Mouse (Mus musculus) hindbrain, embryonic 12.5 days (tissue): ENCODE results near the gene Mylip. TPM values are rescaled to one million over a fixed set of nuclear protein-coding genes. Genes with fewer than 3 reads are reported as not detected.

Experiments
- ATAC-seq: fragments of 200-750 bp; cut with Nextera tagmentation; 2 replicates; pipeline ENCODE4 v1.8.0; 2017; ENCODE audit warnings: moderate TSS enrichment; ENCODE audit not compliant: low FRiP score
- H3K27ac ChIP-seq: fragments of 300-500 bp; sonication (generic); 2 replicates; pipeline ENCODE4 v1.5.1; 2016; ENCODE audit warnings: mild to moderate bottlenecking
- H3K27me3 ChIP-seq: fragments of 300-500 bp; sonication (generic); 2 replicates; pipeline ENCODE4 v1.6.1; 2016; ENCODE audit warnings: mild to moderate bottlenecking
- H3K36me3 ChIP-seq: fragments of 300-500 bp; sonication (generic); 2 replicates; pipeline ENCODE4 v1.6.1; 2016; ENCODE audit warnings: mild to moderate bottlenecking
- H3K4me1 ChIP-seq: fragments of 300-500 bp; sonication (generic); 2 replicates; pipeline ENCODE4 v1.6.1; 2016
- H3K4me2 ChIP-seq: fragments of 300-500 bp; sonication (generic); replicated peaks from 2 replicates; pipeline ENCODE4 v1.6.1; 2016; ENCODE audit warnings: mild to moderate bottlenecking
- H3K4me3 ChIP-seq: fragments of 300-500 bp; sonication (generic); 2 replicates; pipeline ENCODE4 v1.5.1; 2016; ENCODE audit warnings: mild to moderate bottlenecking
- H3K9ac ChIP-seq: fragments of 300-500 bp; sonication (generic); 2 replicates; pipeline ENCODE4 v1.6.1; 2016; ENCODE audit warnings: mild to moderate bottlenecking, moderate library complexity
- H3K9me3 ChIP-seq: fragments of 300-500 bp; sonication (generic); replicated peaks from 2 replicates; pipeline ENCODE4 v1.6.1; 2016; ENCODE audit warnings: mild to moderate bottlenecking
- WGBS: fragments of 180-500 bp; shearing (Covaris S2); methylation state at CpG from one replicate; pipeline ENCODE4 v1.1.7; 2016; 5-methylcytosine and 5-hydroxymethylcytosine counted together
- polyA plus RNA-seq: library from polyadenylated mRNA; unstranded; fragments of >200 nt; fragmentation: Nextera tagmentation; extraction: Ambion mirVana; gene quantifications from 2 replicates; pipeline ENCODE4 v1.2.1, GENCODE M21; 2016

The Mylip gene
- polyA plus RNA-seq, 1 experiment from 2014 or later, result 15.5 TPM

DNA sequence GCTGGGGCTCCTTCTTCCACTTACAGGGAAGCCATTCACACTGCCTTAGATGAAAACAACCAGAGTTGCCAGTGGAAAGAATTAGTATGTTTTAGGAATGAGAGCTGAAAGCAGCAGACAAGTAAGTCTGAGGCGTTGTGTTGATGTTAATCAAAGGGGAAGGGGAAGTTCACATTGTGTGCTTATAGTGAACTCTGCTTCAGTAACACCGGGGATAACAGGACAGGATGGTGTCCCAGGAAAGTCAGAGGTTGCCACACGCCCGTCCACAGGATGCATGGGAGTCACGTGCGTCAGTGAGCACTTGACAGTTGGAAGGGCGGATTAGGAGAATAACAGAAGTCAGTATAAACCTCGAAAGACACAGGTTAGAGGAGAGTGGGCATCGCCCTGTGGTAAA is 55.1 kb downstream of the Mylip start:
- Histone ChIP-seq H3K27me3 (no peaks in the 10 kb centered on the region), H3K9me3 (no peaks in the 10 kb centered on the region), H3K9ac (no peak overlapping the region), H3K27ac (no peak overlapping the region; the same call in 1 of the 2 replicates), H3K4me2 (no peak overlapping the region), H3K4me3 (no peak overlapping the region), H3K4me1 (peaks cover 8% of the 10 kb centered on the region), H3K36me3 (no peaks in the 10 kb centered on the region)
- 79% methylated on average over 9 of the region's 9 CpGs for WGBS
- ATAC-seq, result no peak

- H3K36me3 ChIP-seq, result no peaks in the 10 kb centered on the region
- WGBS, result 74% methylated on average over 1 of the region's 1 CpGs
- H3K4me1 ChIP-seq, result peaks cover 8% of the 10 kb centered on the region
- no peak overlapping the region for H3K4me3 ChIP-seq
- no peak for ATAC-seq
- H3K9ac ChIP-seq, result no peak overlapping the region
- no peak overlapping the region for H3K4me2 ChIP-seq
- no peak overlapping the region for H3K27ac ChIP-seq
- H3K9me3 ChIP-seq, result no peaks in the 10 kb centered on the region
- no peaks in the 10 kb centered on the region for H3K27me3 ChIP-seq
These were observed 57.1 kb downstream of the Mylip start for GRCm38 (mm10) chr13:45446636-45447035.

DNA sequence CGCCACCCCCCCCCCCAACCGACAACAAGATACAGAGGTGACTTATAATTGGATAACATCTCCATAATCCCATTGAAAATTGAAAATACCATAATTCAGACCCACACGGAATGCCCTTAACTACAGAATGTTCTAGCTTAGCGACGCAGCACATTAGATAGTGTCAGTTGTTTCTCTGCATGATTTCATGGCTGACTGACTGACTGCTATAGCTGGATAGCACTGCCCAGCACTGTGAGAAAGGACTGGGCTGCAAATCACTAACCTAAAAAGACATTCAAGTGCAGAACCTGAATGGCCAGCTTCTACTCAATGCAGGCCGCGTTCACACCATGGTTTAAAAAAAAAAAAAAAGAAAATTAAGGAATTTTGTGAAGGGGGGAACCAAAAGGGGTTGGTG is 62.9 kb downstream of the Mylip start:
- Histone ChIP-seq H3K9me3 (no peaks in the 10 kb centered on the region), H3K4me2 (no peak overlapping the region), H3K36me3 (no peaks in the 10 kb centered on the region), H3K9ac (no peak overlapping the region), H3K4me1 (peaks cover 23% of the 10 kb centered on the region), H3K4me3 (no peak overlapping the region), H3K27me3 (no peaks in the 10 kb centered on the region), H3K27ac (no peak overlapping the region)
- 74% methylated on average over 7 of the region's 7 CpGs for WGBS
- ATAC-seq, result no peak

- Histone ChIP-seq H3K9me3 (no peaks in the 10 kb centered on the region), H3K9ac (no peak overlapping the region), H3K27ac (no peak overlapping the region), H3K36me3 (no peaks in the 10 kb centered on the region), H3K4me1 (peaks cover 23% of the 10 kb centered on the region), H3K27me3 (no peaks in the 10 kb centered on the region), H3K4me3 (no peak overlapping the region), H3K4me2 (no peak overlapping the region)
- WGBS, result 67% methylated on average over 9 of the region's 9 CpGs
- ATAC-seq, result no peak
These were observed 63.5 kb downstream of the Mylip start for GRCm38 (mm10) chr13:45453033-45453432.

DNA sequence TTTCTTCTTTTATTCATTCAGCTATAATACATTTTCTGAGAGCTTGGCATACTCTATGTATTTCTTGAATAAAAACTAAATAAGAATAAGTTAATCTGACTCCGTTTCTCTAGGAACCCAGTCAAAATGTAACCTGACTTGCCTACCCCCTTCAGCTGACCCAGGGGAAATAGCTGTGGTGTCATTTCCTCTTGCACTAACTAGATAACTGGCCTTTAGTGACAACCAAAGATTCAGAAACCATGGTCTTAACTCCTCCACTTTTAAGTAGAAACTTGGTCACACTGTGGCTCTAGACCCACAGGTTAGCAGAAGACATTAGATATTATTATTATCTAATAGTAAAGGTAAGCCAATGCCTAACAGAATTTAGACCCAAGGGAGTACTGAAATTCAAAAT is 64.5 kb downstream of the Mylip start:
- no peak overlapping the region; the same call in 1 of the 2 replicates for H3K27ac ChIP-seq
- no peaks in the 10 kb centered on the region for H3K27me3 ChIP-seq
- H3K9me3 ChIP-seq, result no peaks in the 10 kb centered on the region
- no peaks in the 10 kb centered on the region for H3K36me3 ChIP-seq
- peaks cover 23% of the 10 kb centered on the region for H3K4me1 ChIP-seq
- ATAC-seq, result no peak
- no peak overlapping the region for H3K4me3 ChIP-seq
- 76% methylated on average over 1 of the region's 1 CpGs for WGBS
- no peak overlapping the region for H3K9ac ChIP-seq
- H3K4me2 ChIP-seq, result no peak overlapping the region

- Histone ChIP-seq H3K27ac (peak overlapping the region; percentile 69), H3K27me3 (no peaks in the 10 kb centered on the region), H3K4me3 (no peak overlapping the region), H3K9me3 (no peaks in the 10 kb centered on the region), H3K9ac (no peak overlapping the region), H3K36me3 (no peaks in the 10 kb centered on the region), H3K4me2 (peak overlapping the region; percentile 24), H3K4me1 (peaks cover 23% of the 10 kb centered on the region)
- ATAC-seq, result peak; percentile 29; the same call in 1 of the 2 replicates
- 31% methylated on average over 4 of the region's 4 CpGs for WGBS
These were observed 65.1 kb downstream of the Mylip start for GRCm38 (mm10) chr13:45454641-45455040.

DNA sequence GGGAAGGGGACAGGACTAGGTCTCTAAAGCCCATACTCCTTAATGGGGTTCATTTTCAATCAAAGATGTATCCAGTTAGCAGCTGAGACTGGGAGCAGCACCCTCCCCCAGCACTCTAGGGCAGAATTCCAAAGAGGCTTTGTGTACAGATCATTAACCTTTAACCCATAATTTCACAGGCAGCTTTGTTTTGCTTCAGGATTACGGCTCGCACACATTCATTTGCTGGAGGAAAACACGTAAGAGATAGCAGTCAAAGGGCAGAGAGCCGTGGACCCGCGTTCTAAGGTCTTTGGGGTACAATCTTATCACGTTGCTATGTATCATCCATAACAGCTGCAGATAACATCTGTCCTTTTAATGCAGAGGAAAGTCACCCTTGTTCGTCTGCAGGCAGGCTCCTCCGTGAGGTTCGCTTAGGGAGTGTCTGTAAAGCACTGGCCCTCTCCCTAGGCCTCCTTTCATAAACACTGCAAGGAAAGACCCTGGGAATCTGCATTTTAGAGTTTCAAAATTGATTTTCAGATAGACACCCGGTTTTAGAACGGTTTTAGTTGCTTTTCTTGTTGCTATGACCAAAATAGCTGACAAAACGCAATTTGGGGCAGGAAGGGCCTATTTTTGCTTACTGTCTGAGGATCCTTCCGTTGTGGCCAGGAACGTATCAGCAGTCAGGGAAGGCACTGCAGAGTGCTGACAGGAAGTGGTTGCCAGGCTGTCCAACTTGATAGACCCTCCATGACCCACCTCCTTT is 65.7 kb downstream of the Mylip start:
- H3K4me1 ChIP-seq, result peaks cover 23% of the 10 kb centered on the region
- H3K9me3 ChIP-seq, result no peaks in the 10 kb centered on the region
- ATAC-seq, result peak; percentile 63
- WGBS, result 16% methylated on average over 15 of the region's 15 CpGs
- H3K4me3 ChIP-seq, result no peak overlapping the region
- no peaks in the 10 kb centered on the region for H3K36me3 ChIP-seq
- peak overlapping the region; percentile 69 for H3K27ac ChIP-seq
- no peak overlapping the region for H3K9ac ChIP-seq
- H3K4me2 ChIP-seq, result peak overlapping the region; percentile 24
- H3K27me3 ChIP-seq, result no peaks in the 10 kb centered on the region

GRCm38 (mm10) chr13:45455862-45456192 is 66.3 kb downstream of the Mylip start:
- no peak for ATAC-seq
- H3K9me3 ChIP-seq, result no peaks in the 10 kb centered on the region
- H3K4me1 ChIP-seq, result peaks cover 23% of the 10 kb centered on the region
- no peaks in the 10 kb centered on the region for H3K36me3 ChIP-seq
- H3K27ac ChIP-seq, result peak overlapping the region; percentile 69
- H3K4me2 ChIP-seq, result no peak overlapping the region
- H3K4me3 ChIP-seq, result no peak overlapping the region
- WGBS, result 61% methylated on average over 2 of the region's 2 CpGs
- H3K9ac ChIP-seq, result no peak overlapping the region
- H3K27me3 ChIP-seq, result no peaks in the 10 kb centered on the region

DNA sequence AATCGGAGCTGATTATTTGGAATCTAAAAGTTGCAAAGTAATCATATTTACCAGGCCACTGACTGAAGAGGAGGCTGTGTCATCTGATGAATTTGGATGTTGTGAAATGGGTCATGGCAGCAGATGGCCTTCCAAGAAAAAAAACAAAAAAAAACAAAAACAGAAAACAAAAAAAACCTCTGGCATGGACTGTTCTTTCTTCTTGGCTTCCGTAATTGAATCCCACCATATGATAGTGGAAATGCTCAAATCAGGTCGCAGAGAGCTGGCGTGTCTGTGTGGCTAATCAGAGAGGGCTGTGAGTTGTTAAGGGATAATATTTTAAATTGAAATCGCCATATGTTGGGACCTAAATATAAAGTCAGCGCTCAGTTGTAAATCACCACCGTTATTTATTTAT is 67.9 kb downstream of the Mylip start:
- Histone ChIP-seq H3K36me3 (no peaks in the 10 kb centered on the region), H3K4me2 (no peak overlapping the region), H3K9ac (no peak overlapping the region), H3K9me3 (no peaks in the 10 kb centered on the region), H3K27ac (no peak overlapping the region), H3K4me1 (peaks cover 23% of the 10 kb centered on the region), H3K27me3 (no peaks in the 10 kb centered on the region), H3K4me3 (no peak overlapping the region)
- 76% methylated on average over 7 of the region's 7 CpGs for WGBS
- no peak for ATAC-seq

DNA sequence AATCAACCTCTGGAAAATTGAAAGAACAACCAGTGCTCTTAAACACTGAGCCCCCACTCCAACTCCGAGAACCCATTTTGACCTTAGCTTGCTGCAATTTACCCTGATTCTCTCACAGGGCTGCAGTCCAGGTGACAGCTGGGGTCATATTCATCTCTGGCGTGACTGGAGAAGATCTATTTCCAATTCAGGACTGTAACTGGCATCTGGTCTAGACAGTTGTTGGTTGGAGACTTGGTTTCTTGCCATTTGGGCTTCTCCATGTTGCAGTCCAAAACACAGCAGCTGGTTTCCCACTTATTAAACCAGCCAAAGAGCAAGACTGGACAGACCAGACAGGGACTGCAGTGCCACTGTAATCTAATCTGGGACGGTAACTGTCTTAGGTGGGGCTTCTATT is 70.6 kb downstream of the Mylip start:
- no peak for ATAC-seq
- Histone ChIP-seq H3K4me3 (no peak overlapping the region), H3K4me2 (no peak overlapping the region), H3K36me3 (no peaks in the 10 kb centered on the region), H3K9me3 (no peaks in the 10 kb centered on the region), H3K27ac (no peak overlapping the region), H3K9ac (no peak overlapping the region), H3K4me1 (peaks cover 7% of the 10 kb centered on the region), H3K27me3 (0 out of 2 replicates have a peak, but pooled peaks cover 3% of the 10 kb centered on the region)
- 87% methylated on average over 3 of the region's 3 CpGs for WGBS

- no peak overlapping the region for H3K27ac ChIP-seq
- H3K27me3 ChIP-seq, result peaks cover 3% of the 10 kb centered on the region; the same call in 1 of the 2 replicates
- no peaks in the 10 kb centered on the region for H3K9me3 ChIP-seq
- ATAC-seq, result no peak
- H3K4me2 ChIP-seq, result no peak overlapping the region
- no peak overlapping the region for H3K4me3 ChIP-seq
- no peak overlapping the region for H3K9ac ChIP-seq
- no peaks in the 10 kb centered on the region; the same call in 1 of the 2 replicates for H3K4me1 ChIP-seq
- 79% methylated on average over 14 of the region's 14 CpGs for WGBS
- no peaks in the 10 kb centered on the region for H3K36me3 ChIP-seq
These were observed 71.9 kb downstream of the Mylip start for GRCm38 (mm10) chr13:45461370-45461958.
